Mouse (Mus musculus): ENCODE data around the gene Ap2s1. TPM values are rescaled to one million over a fixed set of nuclear protein-coding genes. Genes with fewer than 3 reads are reported as not detected.
A peak's percentile ranks its signal among the peaks of the same experiment; 100 is the strongest.

Ap2s1 gene
- polyA plus RNA-seq, 1 experiment, result 418 TPM

DNA sequence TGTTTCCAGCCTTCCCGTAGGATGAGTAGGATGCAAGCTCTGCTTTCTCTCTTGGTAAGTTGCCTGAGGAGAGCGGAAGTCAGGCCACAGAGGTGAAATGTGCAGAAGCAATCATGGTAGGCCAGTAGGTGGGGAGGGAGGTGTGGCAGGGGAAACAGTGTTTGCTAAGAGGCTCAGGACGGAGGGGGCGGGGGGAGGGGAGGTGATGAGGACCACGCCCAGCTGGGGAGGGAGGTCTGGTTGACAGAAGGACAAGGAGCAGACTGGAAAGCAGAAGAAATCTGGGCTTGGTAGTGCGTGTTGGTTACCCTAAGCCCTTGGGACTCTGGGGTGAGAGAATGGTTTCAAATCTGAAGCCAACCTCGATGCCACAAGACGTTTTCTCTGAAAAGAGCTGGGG, 22.1 kb downstream of the Ap2s1 start:
- no peaks in the 10 kb centered on the region for H3K27me3 ChIP-seq (ENCODE audit: control insufficient read depth, insufficient read depth, low read length)
- 18% methylated on average over 8 of the region's 8 CpGs for WGBS
- TF ChIP-seq CTCF (IDR thresholded peaks at IDR 0.05; ENCODE audit: borderline replicate concordance, control insufficient read depth, extremely low read depth, insufficient read depth, low read length, poor library complexity), result no peak
- no peak for TF ChIP-seq POLR2A (IDR thresholded peaks at IDR 0.05; ENCODE audit: control insufficient read depth, extremely low read depth, insufficient read depth, low read length, poor library complexity)
- no peak overlapping the region for H3K4me3 ChIP-seq (ENCODE audit: control insufficient read depth, insufficient read depth, low read length)
- H3K4me1 ChIP-seq (replicated peaks; ENCODE audit: control insufficient read depth, insufficient read depth, low read length), result peaks cover 25% of the 10 kb centered on the region
- DNase-seq, result no peak
- H3K27ac ChIP-seq (ENCODE audit: control insufficient read depth, insufficient read depth, low read length), result no peak overlapping the region
- no peaks in the 10 kb centered on the region for H3K36me3 ChIP-seq (ENCODE audit: control insufficient read depth, insufficient read depth, low read length)

DNA sequence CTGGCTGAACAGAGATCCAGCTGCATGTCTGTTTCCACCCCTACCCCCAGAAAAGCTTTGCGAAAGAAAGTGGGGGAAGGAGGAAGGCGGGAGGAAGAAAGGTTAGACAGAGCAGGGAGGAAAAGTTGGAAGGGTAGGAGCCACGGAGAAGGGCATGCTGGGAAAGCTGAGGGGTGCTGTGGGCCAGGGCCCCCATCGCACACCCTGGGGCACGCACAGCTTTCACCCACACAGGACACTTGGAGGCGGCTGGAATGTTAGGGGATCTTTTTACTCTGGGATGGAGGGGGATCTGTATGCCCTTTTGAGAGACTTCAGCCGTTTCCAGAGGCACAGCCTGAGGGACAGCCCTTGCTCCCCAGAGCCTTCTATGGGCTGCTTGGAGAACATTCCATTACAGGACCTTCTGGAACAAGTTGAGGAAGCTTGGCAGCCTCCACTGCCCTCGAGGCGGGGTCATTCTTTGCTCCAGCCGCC, 22.8 kb downstream of the Ap2s1 start:
- H3K4me1 ChIP-seq (replicated peaks; ENCODE audit: control insufficient read depth, insufficient read depth, low read length), result peaks cover 32% of the 10 kb centered on the region
- no peak overlapping the region for H3K4me3 ChIP-seq (ENCODE audit: control insufficient read depth, insufficient read depth, low read length)
- H3K36me3 ChIP-seq (ENCODE audit: control insufficient read depth, insufficient read depth, low read length), result no peaks in the 10 kb centered on the region
- 78% methylated on average over 9 of the region's 10 CpGs for WGBS
- TF ChIP-seq POLR2A (IDR thresholded peaks at IDR 0.05; ENCODE audit: control insufficient read depth, extremely low read depth, insufficient read depth, low read length, poor library complexity), result no peak
- TF ChIP-seq CTCF (IDR thresholded peaks at IDR 0.05; ENCODE audit: borderline replicate concordance, control insufficient read depth, extremely low read depth, insufficient read depth, low read length, poor library complexity), result no peak
- H3K27me3 ChIP-seq (ENCODE audit: control insufficient read depth, insufficient read depth, low read length), result no peaks in the 10 kb centered on the region
- H3K27ac ChIP-seq (ENCODE audit: control insufficient read depth, insufficient read depth, low read length), result no peak overlapping the region
- DNase-seq, result no peak

GRCm38 (mm10) chr7:16761630-16762029, 23.4 kb downstream of the Ap2s1 start:
- Histone ChIP-seq H3K4me1 (replicated peaks; ENCODE audit: control insufficient read depth, insufficient read depth, low read length) (peaks cover 37% of the 10 kb centered on the region), H3K27ac (ENCODE audit: control insufficient read depth, insufficient read depth, low read length) (no peak overlapping the region), H3K36me3 (ENCODE audit: control insufficient read depth, insufficient read depth, low read length) (no peaks in the 10 kb centered on the region), H3K4me3 (ENCODE audit: control insufficient read depth, insufficient read depth, low read length) (no peak overlapping the region), H3K27me3 (ENCODE audit: control insufficient read depth, insufficient read depth, low read length) (no peaks in the 10 kb centered on the region)
- DNase-seq, result no peak
- TF ChIP-seq CTCF (IDR thresholded peaks at IDR 0.05; ENCODE audit: borderline replicate concordance, control insufficient read depth, extremely low read depth, insufficient read depth, low read length, poor library complexity) (no peak), POLR2A (IDR thresholded peaks at IDR 0.05; ENCODE audit: control insufficient read depth, extremely low read depth, insufficient read depth, low read length, poor library complexity) (no peak)
- WGBS, result 64% methylated on average over 5 of the region's 5 CpGs

DNA sequence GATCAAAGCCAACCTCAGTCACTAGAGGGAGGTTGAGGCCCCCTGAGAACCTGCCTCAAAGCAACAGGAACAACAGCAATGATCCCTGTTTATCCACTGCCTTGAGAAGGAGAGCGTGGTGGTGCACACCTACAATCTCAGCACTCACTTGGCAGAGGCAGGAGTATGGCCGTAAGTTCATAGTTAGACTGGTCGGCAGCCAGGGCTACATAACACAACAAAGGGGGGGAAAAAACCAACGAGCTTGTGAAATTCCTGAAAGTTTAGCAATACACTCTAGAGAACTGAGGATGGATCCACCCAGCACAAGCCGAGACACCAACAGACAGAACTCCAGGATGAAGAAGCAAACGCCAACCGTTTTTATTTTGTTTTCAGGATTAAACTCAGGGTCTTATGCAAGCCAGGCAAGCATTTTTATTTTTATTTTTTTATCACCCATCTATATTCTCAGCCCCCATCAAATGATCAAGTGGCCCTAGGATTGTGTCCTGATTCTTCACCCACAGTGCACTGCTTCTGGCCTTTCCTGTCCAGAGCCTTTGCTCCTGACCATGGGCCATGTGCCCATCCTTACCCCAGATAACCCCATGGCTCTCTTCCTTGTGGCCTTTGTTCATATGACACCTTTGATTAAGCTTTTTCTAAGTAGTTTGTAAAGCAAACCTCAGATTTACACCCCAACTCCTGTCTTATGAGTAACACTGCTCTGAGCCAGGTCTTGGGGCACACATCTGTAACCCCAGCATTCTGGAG, 25.4 kb downstream of the Ap2s1 start:
- no peak for DNase-seq
- 98% methylated on average over 7 of the region's 7 CpGs for WGBS
- peaks cover 49% of the 10 kb centered on the region for H3K4me1 ChIP-seq (replicated peaks; ENCODE audit: control insufficient read depth, insufficient read depth, low read length)
- H3K4me3 ChIP-seq (ENCODE audit: control insufficient read depth, insufficient read depth, low read length), result no peak overlapping the region
- H3K27ac ChIP-seq (ENCODE audit: control insufficient read depth, insufficient read depth, low read length), result no peak overlapping the region
- TF ChIP-seq POLR2A (IDR thresholded peaks at IDR 0.05; ENCODE audit: control insufficient read depth, extremely low read depth, insufficient read depth, low read length, poor library complexity), result no peak
- TF ChIP-seq CTCF (IDR thresholded peaks at IDR 0.05; ENCODE audit: borderline replicate concordance, control insufficient read depth, extremely low read depth, insufficient read depth, low read length, poor library complexity), result no peak
- H3K27me3 ChIP-seq (ENCODE audit: control insufficient read depth, insufficient read depth, low read length), result no peaks in the 10 kb centered on the region
- no peaks in the 10 kb centered on the region for H3K36me3 ChIP-seq (ENCODE audit: control insufficient read depth, insufficient read depth, low read length)

GRCm38 (mm10) chr7:16766443-16766842, 28.2 kb downstream of the Ap2s1 start:
- 23% methylated on average over 2 of the region's 2 CpGs for WGBS

DNA sequence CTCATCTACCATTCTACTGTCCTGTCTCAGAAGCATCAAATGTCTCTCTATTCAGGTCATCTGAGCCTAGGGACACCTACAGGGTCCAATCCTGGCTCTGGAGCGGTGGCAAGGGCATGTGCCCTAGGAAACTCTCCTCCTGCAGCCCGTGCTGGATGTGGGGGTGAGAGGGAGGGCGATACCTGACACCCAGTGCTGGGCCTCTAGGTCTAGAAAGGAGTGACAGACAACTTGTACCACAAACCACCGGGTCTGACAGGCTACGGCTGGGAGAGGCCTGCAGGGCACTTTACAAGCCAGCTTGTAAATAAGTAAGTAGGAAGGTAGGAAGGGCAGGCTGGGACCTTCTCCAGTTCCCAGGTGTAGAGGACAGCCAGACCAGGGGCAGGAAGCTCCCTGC, 37.7 kb downstream of the Ap2s1 start:
- Histone ChIP-seq H3K4me3 (ENCODE audit: control insufficient read depth, insufficient read depth, low read length) (no peak overlapping the region), H3K36me3 (ENCODE audit: control insufficient read depth, insufficient read depth, low read length) (no peaks in the 10 kb centered on the region), H3K27ac (ENCODE audit: control insufficient read depth, insufficient read depth, low read length) (no peak overlapping the region), H3K27me3 (ENCODE audit: control insufficient read depth, insufficient read depth, low read length) (no peaks in the 10 kb centered on the region), H3K4me1 (replicated peaks; ENCODE audit: control insufficient read depth, insufficient read depth, low read length) (peaks cover 3% of the 10 kb centered on the region)
- no peak for DNase-seq
- WGBS, result 68% methylated on average over 5 of the region's 5 CpGs
- TF ChIP-seq CTCF (IDR thresholded peaks at IDR 0.05; ENCODE audit: borderline replicate concordance, control insufficient read depth, extremely low read depth, insufficient read depth, low read length, poor library complexity), result no peak
- TF ChIP-seq POLR2A (IDR thresholded peaks at IDR 0.05; ENCODE audit: control insufficient read depth, extremely low read depth, insufficient read depth, low read length, poor library complexity), result no peak

More at GRCm38 (mm10) chr7:16766443-16766842, 28.2 kb downstream of the Ap2s1 start:
- Histone ChIP-seq H3K27ac (ENCODE audit: control insufficient read depth, insufficient read depth, low read length) (peak overlapping the region; percentile 86), H3K27me3 (ENCODE audit: control insufficient read depth, insufficient read depth, low read length) (no peaks in the 10 kb centered on the region), H3K4me3 (ENCODE audit: control insufficient read depth, insufficient read depth, low read length) (no peak overlapping the region), H3K4me1 (replicated peaks; ENCODE audit: control insufficient read depth, insufficient read depth, low read length) (peaks cover 34% of the 10 kb centered on the region), H3K36me3 (ENCODE audit: control insufficient read depth, insufficient read depth, low read length) (no peaks in the 10 kb centered on the region)
- TF ChIP-seq POLR2A (IDR thresholded peaks at IDR 0.05; ENCODE audit: control insufficient read depth, extremely low read depth, insufficient read depth, low read length, poor library complexity) (0 out of 2 replicates have a peak, but pooled peaks have one; percentile 11), CTCF (IDR thresholded peaks at IDR 0.05; ENCODE audit: borderline replicate concordance, control insufficient read depth, extremely low read depth, insufficient read depth, low read length, poor library complexity) (no peak)
- peak; percentile 69 for DNase-seq
